Mouse (Mus musculus): Measurements from ENCODE around the gene Syce1l.

Syce1l gene

GRCm38 (mm10) chr8:113666714-113667432 is 23.9 kb downstream of the Syce1l start:
- CTCF ChIA-PET = interaction anchor here in 3 of 4 experiments (0.6 to 3.5 kb wide), 4 partner anchors 313 to 772 kb away, joined by 3 to 27 read pairs (median 12); partner anchors contain the start of gene Wwox (in 1 of the 3)
- POLR2A ChIA-PET = interaction anchor here in 1 of 4 experiments (0.6 kb wide), 1 partner anchor 30 kb away, joined by 3 read pairs; no protein-coding TSS in a partner anchor

- ChIA-PET POLR2A (no interaction called here), CTCF (no interaction called here)
These were observed 26.9 kb downstream of the Syce1l start for GRCm38 (mm10) chr8:113669924-113670323.

GRCm38 (mm10) chr8:113672599-113673255 is 29.7 kb downstream of the Syce1l start:
- CTCF ChIA-PET = no interaction called here
- POLR2A ChIA-PET = no interaction called here

GRCm38 (mm10) chr8:113673300-113673699 is 30.3 kb downstream of the Syce1l start:
- POLR2A ChIA-PET = no interaction called here

GRCm38 (mm10) chr8:113674611-113675010 is 31.6 kb downstream of the Syce1l start:
- POLR2A ChIA-PET = no interaction called here
- CTCF ChIA-PET = no interaction called here

More at GRCm38 (mm10) chr8:113673300-113673699, 30.3 kb downstream of the Syce1l start:
- CTCF ChIA-PET = no interaction called here

- POLR2A ChIA-PET = no interaction called here
- CTCF ChIA-PET = no interaction called here
These were observed 32.3 kb downstream of the Syce1l start for GRCm38 (mm10) chr8:113675281-113675680.

GRCm38 (mm10) chr8:113676811-113677210 is 33.8 kb downstream of the Syce1l start:
- POLR2A ChIA-PET = no interaction called here
- CTCF ChIA-PET = interaction anchor here in 1 of 4 experiments (0.6 kb wide), 1 partner anchor 693 kb away, joined by 3 read pairs; no protein-coding TSS in a partner anchor

GRCm38 (mm10) chr8:113679361-113679760 is 36.3 kb downstream of the Syce1l start:
- POLR2A ChIA-PET = no interaction called here
- CTCF ChIA-PET = no interaction called here

GRCm38 (mm10) chr8:113687889-113688542 is 45.0 kb downstream of the Syce1l start:
- ChIA-PET POLR2A (no interaction called here), CTCF (interaction anchor here in 1 of 4 experiments (1.0 kb wide), 1 partner anchor 24 kb away, joined by 4 read pairs; no protein-coding TSS in a partner anchor)

- ChIA-PET POLR2A (no interaction called here), CTCF (no interaction called here)
These were observed 45.5 kb downstream of the Syce1l start for GRCm38 (mm10) chr8:113688543-113688915.

GRCm38 (mm10) chr8:113691622-113692343 is 48.8 kb downstream of the Syce1l start:
- ChIA-PET POLR2A (interaction anchor here in 1 of 4 experiments (0.6 kb wide), 1 partner anchor 342 kb away, joined by 3 read pairs; no protein-coding TSS in a partner anchor), CTCF (interaction anchor here in 1 of 4 experiments (0.6 kb wide), 1 partner anchor 1193 kb away, joined by 3 read pairs; no protein-coding TSS in a partner anchor)

- ChIA-PET CTCF (no interaction called here), POLR2A (no interaction called here)
These were observed 62.0 kb downstream of the Syce1l start for GRCm38 (mm10) chr8:113704968-113705367.

All from embryonic stem cell, embryonic (primary cell).